Mouse (Mus musculus) bone marrow, adult 2 months (tissue): ENCODE measurements at regions not wholly inside any gene's neighbourhood (a gene's known extent, or its start where the extent isn't known, plus 50 kb on each side); places are given as distances from the start of the nearest gene placed in this dataset.

ENCODE experiments used
- CTCF ChIP-seq: fragments of 200-500 bp; IDR thresholded peaks from 2 replicates; pipeline ENCODE4 v1.5.1; 2011; ENCODE audit warnings: low read length, control low read depth; ENCODE audit not compliant: control insufficient read depth, insufficient read depth
- POLR2A ChIP-seq: fragments of 200-500 bp; IDR thresholded peaks from 2 replicates; pipeline ENCODE4 v1.6.1; 2011; ENCODE audit warnings: low read depth, mild to moderate bottlenecking, control low read depth, low read length, borderline replicate concordance; ENCODE audit not compliant: control insufficient read depth

DNA sequence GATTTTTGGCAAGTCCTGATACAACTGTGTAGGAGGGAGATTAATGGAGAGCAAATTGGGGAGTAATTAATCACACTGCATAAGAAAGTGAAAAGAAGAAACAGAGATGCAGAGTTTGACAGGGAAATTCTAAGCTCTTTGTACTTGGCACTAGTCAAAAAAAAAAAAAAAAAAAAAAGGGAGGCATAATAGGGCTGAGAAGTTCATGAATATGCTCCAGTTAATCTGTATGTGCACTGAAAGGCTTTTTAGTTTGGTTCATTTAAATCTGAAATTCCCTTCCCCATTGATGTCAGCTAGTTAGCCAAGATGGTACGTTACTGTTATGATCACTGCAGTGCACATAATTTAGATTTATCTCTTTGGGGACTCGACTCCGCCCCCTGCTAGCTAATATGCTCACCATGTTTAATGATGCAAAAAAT lies 470.8 kb upstream of the Map3k7 start:
- no peak for TF ChIP-seq POLR2A
- TF ChIP-seq CTCF = no peak
